Mouse (Mus musculus): ENCODE measurements at regions not wholly inside any gene's neighbourhood (a gene's known extent, or its start where the extent isn't known, plus 50 kb on each side); places are given as distances from the start of the nearest gene placed in this dataset.

GRCm38 (mm10) chr5:106367312-106367711 is 90.7 kb downstream of the Barhl2 start:
- Histone ChIP-seq H3K4me2 (no peak overlapping the region), H3K36me3 (ENCODE audit: control insufficient read depth, insufficient read depth, low read length) (no peaks in the 10 kb centered on the region), H3K4me1 (replicated peaks; ENCODE audit: control insufficient read depth, insufficient read depth, low read length) (no peaks in the 10 kb centered on the region), H3K27ac (ENCODE audit: low read depth, low read length) (no peak overlapping the region), H3K9ac (ENCODE audit: low read depth, low read length) (no peak overlapping the region), H3K27me3 (replicated peaks; ENCODE audit: control insufficient read depth, insufficient read depth, low read length) (no peaks in the 10 kb centered on the region), H3K4me3 (ENCODE audit: low read depth, low read length) (no peak overlapping the region), H3K9me3 (ENCODE audit: control insufficient read depth, low read length) (no peaks in the 10 kb centered on the region)
- WGBS: 58% methylated on average over 5 of the region's 5 CpGs
- no peak for ATAC-seq (replicated peaks; ENCODE audit: low FRiP score)
- DNase-seq (ENCODE audit: low spot score): no peak

GRCm38 (mm10) chr5:106366006-106366405 is 92.0 kb downstream of the Barhl2 start:
- DNase-seq (ENCODE audit: low spot score): no peak
- H3K9ac ChIP-seq (ENCODE audit: low read depth, low read length): no peak overlapping the region
- H3K4me2 ChIP-seq: no peak overlapping the region
- H3K27ac ChIP-seq (ENCODE audit: low read depth, low read length): no peak overlapping the region
- H3K27me3 ChIP-seq (replicated peaks; ENCODE audit: control insufficient read depth, insufficient read depth, low read length): no peaks in the 10 kb centered on the region
- no peak for ATAC-seq (replicated peaks; ENCODE audit: low FRiP score)
- 84% methylated on average over 7 of the region's 7 CpGs for WGBS
- H3K4me1 ChIP-seq (replicated peaks; ENCODE audit: control insufficient read depth, insufficient read depth, low read length): no peaks in the 10 kb centered on the region
- no peaks in the 10 kb centered on the region for H3K36me3 ChIP-seq (ENCODE audit: control insufficient read depth, insufficient read depth, low read length)
- H3K9me3 ChIP-seq (ENCODE audit: control insufficient read depth, low read length): no peaks in the 10 kb centered on the region
- H3K4me3 ChIP-seq (ENCODE audit: low read depth, low read length): no peak overlapping the region

GRCm38 (mm10) chr5:106365094-106365493 is 92.9 kb downstream of the Barhl2 start:
- Histone ChIP-seq H3K4me1 (replicated peaks; ENCODE audit: control insufficient read depth, insufficient read depth, low read length) (no peaks in the 10 kb centered on the region), H3K4me3 (ENCODE audit: low read depth, low read length) (no peak overlapping the region), H3K9ac (ENCODE audit: low read depth, low read length) (no peak overlapping the region), H3K36me3 (ENCODE audit: control insufficient read depth, insufficient read depth, low read length) (no peaks in the 10 kb centered on the region), H3K27me3 (replicated peaks; ENCODE audit: control insufficient read depth, insufficient read depth, low read length) (no peaks in the 10 kb centered on the region), H3K9me3 (ENCODE audit: control insufficient read depth, low read length) (no peaks in the 10 kb centered on the region), H3K4me2 (no peak overlapping the region), H3K27ac (ENCODE audit: low read depth, low read length) (no peak overlapping the region)
- DNase-seq (ENCODE audit: low spot score) (no peak), ATAC-seq (replicated peaks; ENCODE audit: low FRiP score) (no peak)
- 42% methylated on average over 8 of the region's 8 CpGs for WGBS

GRCm38 (mm10) chr5:106351348-106351747 is 106.6 kb downstream of the Barhl2 start:
- DNase-seq (ENCODE audit: low spot score) (no peak), ATAC-seq (replicated peaks; ENCODE audit: low FRiP score) (no peak)
- WGBS: 84% methylated on average over 8 of the region's 8 CpGs
- Histone ChIP-seq H3K27ac (ENCODE audit: low read depth, low read length) (no peak overlapping the region), H3K9me3 (ENCODE audit: control insufficient read depth, low read length) (no peaks in the 10 kb centered on the region), H3K4me2 (no peak overlapping the region), H3K4me3 (ENCODE audit: low read depth, low read length) (no peak overlapping the region), H3K4me1 (replicated peaks; ENCODE audit: control insufficient read depth, insufficient read depth, low read length) (no peaks in the 10 kb centered on the region), H3K27me3 (replicated peaks; ENCODE audit: control insufficient read depth, insufficient read depth, low read length) (no peaks in the 10 kb centered on the region), H3K9ac (ENCODE audit: low read depth, low read length) (no peak overlapping the region), H3K36me3 (ENCODE audit: control insufficient read depth, insufficient read depth, low read length) (no peaks in the 10 kb centered on the region)

- Histone ChIP-seq H3K27me3 (replicated peaks; ENCODE audit: control insufficient read depth, insufficient read depth, low read length) (no peaks in the 10 kb centered on the region), H3K4me2 (no peak overlapping the region), H3K9me3 (ENCODE audit: control insufficient read depth, low read length) (no peaks in the 10 kb centered on the region), H3K4me1 (replicated peaks; ENCODE audit: control insufficient read depth, insufficient read depth, low read length) (no peaks in the 10 kb centered on the region), H3K27ac (ENCODE audit: low read depth, low read length) (no peak overlapping the region), H3K4me3 (ENCODE audit: low read depth, low read length) (no peak overlapping the region), H3K9ac (ENCODE audit: low read depth, low read length) (no peak overlapping the region), H3K36me3 (ENCODE audit: control insufficient read depth, insufficient read depth, low read length) (no peaks in the 10 kb centered on the region)
- no peak for DNase-seq (ENCODE audit: low spot score)
- WGBS: 63% methylated on average over 10 of the region's 10 CpGs
- ATAC-seq (replicated peaks; ENCODE audit: low FRiP score): no peak
Measured at GRCm38 (mm10) chr5:106349851-106350515, 108.0 kb downstream of the Barhl2 start.

GRCm38 (mm10) chr5:106344308-106344707 is 113.7 kb downstream of the Barhl2 start:
- Histone ChIP-seq H3K4me1 (replicated peaks; ENCODE audit: control insufficient read depth, insufficient read depth, low read length) (no peaks in the 10 kb centered on the region), H3K27me3 (replicated peaks; ENCODE audit: control insufficient read depth, insufficient read depth, low read length) (peaks cover 5% of the 10 kb centered on the region; the same call in 1 of the 2 replicates), H3K9me3 (ENCODE audit: control insufficient read depth, low read length) (no peaks in the 10 kb centered on the region), H3K4me2 (no peak overlapping the region), H3K27ac (ENCODE audit: low read depth, low read length) (no peak overlapping the region), H3K9ac (ENCODE audit: low read depth, low read length) (no peak overlapping the region), H3K36me3 (ENCODE audit: control insufficient read depth, insufficient read depth, low read length) (no peaks in the 10 kb centered on the region), H3K4me3 (ENCODE audit: low read depth, low read length) (no peak overlapping the region)
- ATAC-seq (replicated peaks; ENCODE audit: low FRiP score) (no peak), DNase-seq (ENCODE audit: low spot score) (no peak)
- 7% methylated on average over 8 of the region's 8 CpGs for WGBS

- Histone ChIP-seq H3K4me2 (no peak overlapping the region), H3K4me3 (ENCODE audit: low read depth, low read length) (no peak overlapping the region), H3K4me1 (replicated peaks; ENCODE audit: control insufficient read depth, insufficient read depth, low read length) (no peaks in the 10 kb centered on the region), H3K27ac (ENCODE audit: low read depth, low read length) (no peak overlapping the region), H3K9ac (ENCODE audit: low read depth, low read length) (no peak overlapping the region), H3K36me3 (ENCODE audit: control insufficient read depth, insufficient read depth, low read length) (no peaks in the 10 kb centered on the region), H3K9me3 (ENCODE audit: control insufficient read depth, low read length) (no peaks in the 10 kb centered on the region), H3K27me3 (replicated peaks; ENCODE audit: control insufficient read depth, insufficient read depth, low read length) (peaks cover 5% of the 10 kb centered on the region; the same call in 1 of the 2 replicates)
- WGBS: 23% methylated on average over 6 of the region's 6 CpGs
- no peak for ATAC-seq (replicated peaks; ENCODE audit: low FRiP score)
- DNase-seq (ENCODE audit: low spot score): no peak
Measured at GRCm38 (mm10) chr5:106343601-106344000, 114.4 kb downstream of the Barhl2 start.

GRCm38 (mm10) chr5:106341361-106341760 is 116.6 kb downstream of the Barhl2 start:
- H3K4me1 ChIP-seq (replicated peaks; ENCODE audit: control insufficient read depth, insufficient read depth, low read length): no peaks in the 10 kb centered on the region
- ATAC-seq (replicated peaks; ENCODE audit: low FRiP score): no peak
- H3K36me3 ChIP-seq (ENCODE audit: control insufficient read depth, insufficient read depth, low read length): no peaks in the 10 kb centered on the region
- H3K4me2 ChIP-seq: no peak overlapping the region
- H3K4me3 ChIP-seq (ENCODE audit: low read depth, low read length): no peak overlapping the region
- peaks cover 5% of the 10 kb centered on the region; the same call in 1 of the 2 replicates for H3K27me3 ChIP-seq (replicated peaks; ENCODE audit: control insufficient read depth, insufficient read depth, low read length)
- H3K27ac ChIP-seq (ENCODE audit: low read depth, low read length): no peak overlapping the region
- no peaks in the 10 kb centered on the region for H3K9me3 ChIP-seq (ENCODE audit: control insufficient read depth, low read length)
- DNase-seq (ENCODE audit: low spot score): no peak
- 67% methylated on average over 12 of the region's 12 CpGs for WGBS
- H3K9ac ChIP-seq (ENCODE audit: low read depth, low read length): no peak overlapping the region

GRCm38 (mm10) chr5:106335639-106336038 is 122.3 kb downstream of the Barhl2 start:
- Histone ChIP-seq H3K9me3 (ENCODE audit: control insufficient read depth, low read length) (no peaks in the 10 kb centered on the region), H3K4me2 (no peak overlapping the region), H3K27me3 (replicated peaks; ENCODE audit: control insufficient read depth, insufficient read depth, low read length) (no peaks in the 10 kb centered on the region), H3K27ac (ENCODE audit: low read depth, low read length) (no peak overlapping the region), H3K36me3 (ENCODE audit: control insufficient read depth, insufficient read depth, low read length) (no peaks in the 10 kb centered on the region), H3K4me1 (replicated peaks; ENCODE audit: control insufficient read depth, insufficient read depth, low read length) (no peaks in the 10 kb centered on the region), H3K4me3 (ENCODE audit: low read depth, low read length) (no peak overlapping the region), H3K9ac (ENCODE audit: low read depth, low read length) (no peak overlapping the region)
- ATAC-seq (replicated peaks; ENCODE audit: low FRiP score) (no peak), DNase-seq (ENCODE audit: low spot score) (no peak)
- 77% methylated on average over 11 of the region's 11 CpGs for WGBS

Data from liver, embryonic 11.5 days (tissue).